Mouse (Mus musculus) erythroid progenitor cell, adult 5-6 weeks (primary cell): ENCODE results near the gene Cped1. TPM values are rescaled to one million over a fixed set of nuclear protein-coding genes. Genes with fewer than 3 reads are reported as not detected.
"Not testable (repeated sequence)": the region's sequence is repeated elsewhere in the genome, so short reads cannot be mapped to it uniquely, and the experiment has no call there.

Source experiments
- ATAC-seq: replicated peaks from 2 replicates; pipeline ENCODE4 v1.8.0; 2016; ENCODE audit warnings: moderate number of reproducible peaks, mild to moderate bottlenecking, moderate TSS enrichment, inconsistent platforms; ENCODE audit not compliant: poor library complexity, low FRiP score, severe bottlenecking
- total RNA-seq, 2 experiments: library from RNA; stranded (forward) in 1 of 2; stranded (reverse) in 1 of 2; fragments of 150-400 nt in 1 of 2; fragments of 186-747, 209-891 nt in 1 of 2; gene quantifications; 2 replicates each; pipeline versions ENCODE4 v1.2.3 to v1.2.4; 2015 to 2017; ENCODE audit warnings: low replicate concordance in 2 of 2

Gene Cped1
- total RNA-seq, 2 experiments from 2014 or later: 0.53 TPM; not detected in 1

DNA sequence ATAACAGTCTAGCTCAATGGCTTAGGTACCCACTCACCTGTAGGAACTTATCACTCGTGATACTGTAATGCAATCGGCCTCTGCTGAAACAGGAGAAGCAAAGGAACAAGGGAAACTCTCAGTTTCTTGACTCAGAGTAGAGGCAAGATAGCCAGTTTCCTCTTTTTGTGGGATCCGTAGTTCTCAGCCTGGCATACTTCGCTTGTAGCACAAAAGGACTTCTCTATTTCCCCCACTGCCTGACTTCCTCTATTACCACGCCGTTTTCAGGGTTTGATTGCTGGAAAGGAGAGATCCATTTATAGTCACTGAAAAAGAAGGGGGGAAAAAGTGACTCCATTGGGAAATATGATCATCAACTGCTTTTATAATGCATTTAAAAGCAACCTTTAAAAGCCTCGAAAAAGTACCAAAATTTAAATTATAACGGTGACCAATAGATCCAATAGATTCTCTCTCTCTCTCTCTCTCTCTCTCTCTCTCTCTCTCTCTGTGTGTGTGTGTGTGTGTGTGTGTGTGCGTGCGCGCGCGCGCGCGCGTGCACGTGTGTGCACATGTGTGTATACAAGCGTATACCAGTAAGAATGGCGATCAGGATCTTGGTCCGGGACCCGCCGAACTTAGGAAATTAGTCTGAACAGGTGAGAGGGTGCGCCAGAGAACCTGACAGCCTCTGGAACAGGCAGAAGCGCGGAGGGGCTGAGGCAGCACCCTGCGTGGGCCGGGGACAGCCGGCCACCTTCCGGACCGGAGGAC, 139.0 kb downstream of the Cped1 start:
- not testable (repeated sequence) for ATAC-seq

DNA sequence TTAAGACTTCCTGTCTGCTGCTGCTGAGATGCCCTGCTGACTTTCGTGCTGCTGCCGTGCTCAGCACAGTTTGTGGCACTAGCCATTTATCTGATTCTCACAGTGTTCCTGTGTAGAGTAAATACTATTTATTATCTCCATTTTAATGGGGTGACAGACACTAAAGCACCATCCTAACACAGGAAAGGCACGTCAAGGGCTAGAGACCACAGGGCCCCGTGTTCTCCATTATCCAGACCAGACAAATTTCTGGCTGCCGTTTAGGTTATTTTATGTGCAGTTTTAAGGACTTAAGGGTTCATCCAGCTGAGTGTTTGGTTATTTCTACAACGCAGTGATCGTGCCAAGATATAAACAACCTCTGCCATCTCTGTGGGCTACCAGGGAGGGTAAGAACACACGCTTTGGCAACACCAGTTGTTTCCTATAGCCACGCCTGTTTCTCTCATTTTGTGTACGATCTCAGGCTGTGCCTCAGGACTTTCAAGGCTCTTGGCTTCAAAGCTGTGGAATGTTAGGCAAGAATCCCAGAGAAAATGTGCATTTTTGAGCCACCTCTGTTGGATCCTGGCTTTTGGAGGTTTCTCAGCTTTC, 149.4 kb downstream of the Cped1 start:
- ATAC-seq: no peak

- no peak for ATAC-seq
These were observed 151.1 kb downstream of the Cped1 start for GRCm38 (mm10) chr6:22136805-22137204.

DNA sequence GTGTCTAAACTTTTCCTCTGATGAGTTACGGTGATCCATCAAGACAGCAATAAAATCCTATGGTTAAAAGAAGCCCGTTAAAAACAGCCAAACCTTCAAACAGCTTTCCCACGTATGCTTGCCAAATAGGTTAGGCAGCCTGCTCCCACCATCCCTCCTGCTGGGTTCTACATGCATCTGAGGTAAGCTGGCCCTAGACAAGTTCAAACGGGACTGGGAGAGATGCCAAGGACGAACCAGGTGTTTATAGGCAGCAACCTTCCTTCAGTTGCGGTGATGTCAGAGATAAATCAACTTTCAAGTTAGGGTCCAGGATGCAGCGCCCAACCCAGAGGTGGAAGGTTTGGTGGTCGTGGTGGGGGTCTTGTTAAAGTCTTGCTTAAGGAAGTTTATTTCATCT, 155.1 kb downstream of the Cped1 start:
- ATAC-seq: no peak

DNA sequence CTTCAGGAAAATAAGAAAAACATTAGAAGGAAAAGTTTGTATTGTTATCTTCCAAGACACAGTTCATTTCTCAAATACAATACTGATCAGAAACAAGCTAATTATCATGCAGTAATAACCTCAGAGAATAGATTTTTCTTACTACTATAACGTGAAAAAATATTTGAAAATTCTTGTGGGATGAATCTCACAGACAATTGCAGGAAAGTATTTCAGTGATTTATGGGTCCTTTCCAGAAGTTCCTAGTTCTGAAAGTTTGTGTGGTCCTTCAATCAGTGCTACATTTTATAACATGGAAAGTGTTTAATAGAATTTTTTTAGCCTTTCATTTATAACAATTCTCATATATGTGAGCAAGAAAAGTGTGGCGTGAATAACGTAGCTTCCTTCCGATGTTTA, 161.5 kb downstream of the Cped1 start:
- ATAC-seq: no peak

DNA sequence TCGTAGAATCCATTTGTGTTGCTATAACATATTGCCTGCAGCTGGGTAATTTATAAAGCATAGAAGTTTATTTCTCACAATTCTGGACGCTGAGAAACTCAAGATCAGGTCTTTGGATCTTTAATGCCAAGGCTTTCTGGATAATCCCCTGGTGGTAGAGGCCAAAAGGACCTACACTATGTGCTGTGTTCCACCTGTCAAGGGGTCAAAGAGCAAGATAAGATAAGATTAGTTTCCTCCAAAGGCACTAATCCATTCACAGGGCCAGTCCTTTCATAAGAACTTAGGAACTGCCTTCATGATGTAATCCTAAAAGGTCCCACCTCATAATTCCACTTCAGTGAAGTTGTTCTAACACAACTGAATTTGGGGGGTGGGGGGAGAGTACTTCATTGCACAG, 162.8 kb downstream of the Cped1 start:
- no peak for ATAC-seq

DNA sequence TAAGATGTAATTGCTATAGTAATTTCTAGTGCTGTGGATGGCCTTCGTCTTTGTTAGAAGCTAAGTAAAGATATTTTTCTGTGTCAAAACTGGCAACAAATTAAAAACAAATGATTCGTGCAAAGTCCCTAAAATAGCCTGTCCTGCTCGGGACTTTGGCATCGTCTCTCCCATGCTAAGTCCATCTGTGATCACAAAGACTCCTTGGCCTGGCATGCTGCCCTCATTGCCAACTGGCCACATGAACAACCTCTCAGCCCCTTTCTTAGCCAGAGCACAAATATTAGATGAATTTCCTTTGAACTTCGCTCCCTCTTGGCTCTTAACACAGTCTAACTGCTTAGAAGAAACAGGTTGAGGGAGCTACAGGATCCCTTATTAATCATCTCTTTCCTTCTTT, 171.7 kb downstream of the Cped1 start:
- ATAC-seq: no peak

- ATAC-seq: no peak
These were observed 176.2 kb downstream of the Cped1 start for GRCm38 (mm10) chr6:22161944-22162343.

DNA sequence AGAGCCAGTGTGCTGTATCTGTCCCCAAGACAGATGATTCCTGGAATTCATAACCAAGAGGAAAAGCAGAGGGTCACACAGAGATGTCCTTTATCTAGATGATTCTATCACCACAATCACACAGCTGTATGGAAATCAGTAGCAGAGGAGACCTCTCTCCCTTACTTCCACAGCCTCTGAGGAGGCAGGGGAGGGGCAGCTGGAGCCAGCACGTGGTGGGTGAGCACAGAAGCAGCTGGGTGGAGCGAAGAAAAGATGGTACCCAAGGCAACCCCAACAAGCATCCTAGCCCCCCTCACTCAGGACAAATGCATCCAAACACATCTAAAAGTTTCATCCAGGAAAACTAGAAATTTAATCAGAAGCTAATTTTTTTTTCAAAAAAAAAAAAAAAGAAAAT, 182.7 kb downstream of the Cped1 start:
- no peak for ATAC-seq

GRCm38 (mm10) chr6:22178721-22179295, 193.1 kb downstream of the Cped1 start:
- no peak for ATAC-seq

GRCm38 (mm10) chr6:22180316-22180715, 194.6 kb downstream of the Cped1 start:
- ATAC-seq: no peak

DNA sequence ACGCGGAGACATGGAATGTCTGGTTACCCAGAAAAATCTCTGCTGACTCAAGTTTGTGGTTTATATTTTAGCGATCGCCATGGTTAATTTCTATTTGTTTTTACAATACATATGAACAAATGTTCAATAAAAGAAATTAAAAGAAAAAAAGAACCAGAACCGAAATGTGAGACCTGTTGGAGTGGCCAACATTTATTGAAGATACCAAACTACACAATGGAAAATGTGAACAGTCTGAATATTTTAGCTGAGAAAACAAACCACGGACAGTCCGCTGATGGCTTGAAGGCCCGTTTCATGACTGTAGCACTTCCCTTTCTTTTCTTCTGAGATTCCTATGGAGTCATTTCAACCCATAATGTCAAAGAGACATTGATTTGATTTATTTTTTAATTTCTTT, 201.3 kb downstream of the Cped1 start:
- no peak for ATAC-seq

- ATAC-seq: no peak
These were observed 203.9 kb downstream of the Cped1 start for GRCm38 (mm10) chr6:22189346-22190335.

- no peak for ATAC-seq
These were observed 212.9 kb downstream of the Cped1 start for GRCm38 (mm10) chr6:22198603-22199002.

- no peak for ATAC-seq
These were observed 213.8 kb downstream of the Cped1 start for GRCm38 (mm10) chr6:22199473-22199872.

DNA sequence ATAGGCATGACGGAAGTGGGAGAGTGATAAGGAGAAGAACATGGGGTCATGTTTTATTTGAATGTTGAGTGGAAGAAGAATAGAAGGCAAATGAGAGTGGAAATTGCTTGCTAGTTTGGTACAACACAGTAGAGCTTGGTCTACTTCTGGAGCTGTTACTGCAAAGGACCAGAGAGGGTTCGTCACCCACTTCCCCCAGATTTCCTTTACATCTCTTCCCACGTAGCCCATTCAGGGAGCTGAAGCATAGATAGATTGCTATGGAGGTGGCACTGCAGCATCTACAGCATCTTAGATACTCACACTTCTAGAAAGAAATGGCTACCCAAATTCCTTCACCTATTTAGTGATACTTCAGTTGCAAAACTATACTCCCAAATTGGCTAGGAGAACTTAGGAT, 214.4 kb downstream of the Cped1 start:
- ATAC-seq: no peak

- no peak for ATAC-seq
These were observed 216.2 kb downstream of the Cped1 start for GRCm38 (mm10) chr6:22201879-22202278.

DNA sequence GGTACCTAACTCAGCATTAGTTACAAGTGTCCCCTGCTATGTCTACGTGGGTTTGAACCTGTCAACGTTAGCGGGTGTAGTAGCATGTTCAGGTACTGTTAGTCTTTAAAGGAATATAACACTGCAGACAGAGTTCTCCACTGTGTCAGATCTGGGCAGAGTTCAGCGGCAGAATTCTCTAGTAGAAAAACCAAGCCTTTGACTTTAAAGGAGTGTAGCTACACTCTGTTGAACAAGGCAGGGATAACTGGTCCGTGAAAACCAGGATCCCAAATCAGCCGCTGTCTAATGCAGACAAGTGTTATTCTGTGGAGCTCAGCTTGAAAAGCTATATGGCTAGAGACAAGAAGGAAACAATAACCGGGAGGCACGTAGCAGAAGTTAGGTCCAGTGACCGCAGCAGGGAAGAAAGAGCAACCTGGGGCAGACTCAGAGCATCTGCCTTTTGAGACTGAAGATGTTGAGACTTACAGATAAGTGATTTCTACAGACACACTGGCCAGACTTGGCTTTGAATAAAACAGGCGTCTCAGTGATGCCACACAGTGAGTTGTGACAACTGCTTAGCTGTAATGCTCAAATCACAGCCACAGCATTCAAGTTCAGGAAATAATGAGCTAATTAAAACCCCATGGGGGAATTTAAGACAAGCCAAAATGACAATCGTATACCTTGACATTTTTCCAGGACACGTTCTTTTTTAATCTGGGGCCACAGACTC, 219.5 kb downstream of the Cped1 start:
- ATAC-seq: no peak

DNA sequence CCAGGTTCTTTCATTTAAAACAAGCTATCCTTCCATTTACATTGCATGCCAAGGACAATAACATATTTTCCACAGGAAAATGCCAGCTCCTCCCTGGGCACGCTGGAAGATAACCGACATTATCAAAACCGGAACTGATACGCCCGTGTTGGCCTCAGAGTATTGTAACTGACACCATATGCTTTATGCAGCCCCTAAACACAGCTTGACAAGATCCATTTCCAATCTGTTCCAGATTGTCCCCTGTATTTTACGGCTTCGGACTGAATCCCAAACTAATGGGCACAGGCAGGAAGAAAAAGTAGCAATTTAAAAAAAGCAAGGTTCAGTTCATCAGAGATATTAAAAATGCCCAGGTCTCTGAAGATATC, 220.0 kb downstream of the Cped1 start:
- no peak for ATAC-seq

GRCm38 (mm10) chr6:22206179-22206578, 220.5 kb downstream of the Cped1 start:
- ATAC-seq: no peak
